Mouse (Mus musculus) B cell, adult 2 months (primary cell): ENCODE results near the gene Cd101.

Source experiments
- DNase-seq, 2 experiments: peaks; one replicate each; pipeline ENCODE4 v3.0.0; 2022

Gene Cd101

GRCm38 (mm10) chr3:101037984-101038545, 8.7 kb upstream of the Cd101 start:
- no peak for DNase-seq

DNA sequence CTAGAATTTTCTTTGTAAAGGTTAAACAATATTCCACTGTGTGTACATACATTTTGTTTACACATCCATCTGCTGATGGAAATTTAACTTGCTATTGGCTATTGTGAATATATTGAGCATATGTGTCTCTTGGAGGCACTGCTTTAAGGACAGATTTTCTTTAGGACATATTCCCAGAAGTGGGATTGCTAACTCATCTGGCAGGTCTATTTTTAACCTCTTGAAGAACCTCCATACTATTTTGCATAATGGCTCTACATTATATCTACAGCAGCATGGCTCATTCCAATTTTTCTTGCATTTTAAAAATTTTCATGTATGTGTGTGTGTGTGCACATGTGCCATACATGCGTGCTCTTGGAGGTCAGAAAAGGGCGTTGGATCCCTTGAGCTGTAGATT, 6.6 kb upstream of the Cd101 start:
- DNase-seq = no peak

DNA sequence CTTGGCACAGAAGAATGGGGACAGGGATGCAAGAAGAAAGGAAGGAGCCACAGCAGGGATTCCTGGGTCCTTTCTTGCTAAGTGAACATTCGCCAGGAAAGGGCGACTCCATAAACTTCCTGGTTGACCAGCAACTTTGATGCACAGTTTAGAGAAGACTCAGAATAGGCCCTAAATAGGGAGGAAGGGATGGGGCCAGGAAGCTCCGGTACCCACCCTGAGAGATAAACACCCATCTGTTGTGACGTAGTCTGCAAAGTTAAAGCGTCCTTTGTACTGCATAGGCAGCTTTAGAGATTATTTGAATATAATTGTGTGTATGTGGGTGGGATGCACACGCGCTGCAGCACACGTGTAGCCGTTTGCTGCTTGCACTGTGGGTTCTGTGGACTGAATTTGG, 5.2 kb upstream of the Cd101 start:
- DNase-seq = no peak

DNA sequence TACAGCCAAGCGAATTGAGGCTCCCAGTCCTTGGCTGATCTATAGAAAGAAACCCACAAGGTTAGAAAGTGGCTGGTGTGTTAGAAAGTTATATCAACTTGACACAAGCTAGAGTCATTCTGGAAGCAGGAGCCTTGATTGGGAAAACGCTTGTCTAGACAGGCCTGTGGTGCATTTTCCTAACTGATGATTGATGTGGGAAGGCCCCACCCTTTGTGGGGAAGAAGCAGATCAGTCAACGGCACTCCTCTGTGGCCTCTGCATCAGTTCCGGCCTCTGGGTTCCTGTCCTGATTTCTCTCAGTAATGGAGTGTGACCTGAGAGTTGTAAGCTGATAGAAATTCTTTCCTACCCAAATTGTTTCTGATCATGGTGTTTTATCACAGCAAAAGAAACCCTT, 4.3 kb upstream of the Cd101 start:
- DNase-seq = no peak

- no peak for DNase-seq
Measured at GRCm38 (mm10) chr3:101031456-101032142, 2.2 kb upstream of the Cd101 start.

- no peak for DNase-seq
Measured at GRCm38 (mm10) chr3:101030630-101031029, 1.3 kb upstream of the Cd101 start.

DNA sequence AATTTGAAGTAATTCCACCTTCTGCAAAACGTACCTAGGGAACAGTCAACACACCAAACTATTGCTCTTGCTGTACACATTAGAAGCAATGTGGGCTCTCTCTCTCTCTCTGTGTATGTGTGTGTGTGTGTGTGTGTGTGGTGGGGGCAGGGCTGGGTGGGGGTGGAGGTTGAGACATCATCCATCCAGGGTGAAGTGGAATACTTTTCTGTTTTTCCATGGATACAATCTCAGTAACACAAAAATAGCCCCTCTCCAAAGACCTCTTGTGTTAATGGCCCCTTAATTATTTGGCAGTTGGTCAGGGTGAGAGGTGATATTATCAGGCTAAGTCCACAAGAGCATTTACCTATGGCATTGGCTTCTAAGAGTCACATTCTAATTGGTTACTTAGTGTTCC, 2.6 kb downstream of the Cd101 start:
- DNase-seq = no peak

DNA sequence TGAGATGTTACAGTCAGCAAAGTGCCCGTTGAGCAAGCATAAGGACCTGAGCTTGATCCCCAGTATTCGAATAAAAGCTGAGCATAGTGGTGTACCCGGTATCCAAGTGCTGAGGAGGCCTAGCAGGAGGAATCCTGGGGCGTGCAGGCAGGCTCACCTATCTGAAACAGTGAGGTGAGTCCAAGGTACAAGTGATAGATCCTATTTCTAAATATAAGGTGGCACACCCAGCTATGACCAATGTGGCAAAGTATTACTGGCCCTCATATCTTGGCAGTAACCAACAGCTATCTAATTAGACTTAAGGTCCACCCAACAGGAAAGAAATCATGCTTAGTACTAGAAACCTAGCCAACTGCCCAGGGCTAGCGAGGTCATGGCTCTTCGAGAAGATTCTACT, 6.4 kb downstream of the Cd101 start:
- no peak for DNase-seq

DNA sequence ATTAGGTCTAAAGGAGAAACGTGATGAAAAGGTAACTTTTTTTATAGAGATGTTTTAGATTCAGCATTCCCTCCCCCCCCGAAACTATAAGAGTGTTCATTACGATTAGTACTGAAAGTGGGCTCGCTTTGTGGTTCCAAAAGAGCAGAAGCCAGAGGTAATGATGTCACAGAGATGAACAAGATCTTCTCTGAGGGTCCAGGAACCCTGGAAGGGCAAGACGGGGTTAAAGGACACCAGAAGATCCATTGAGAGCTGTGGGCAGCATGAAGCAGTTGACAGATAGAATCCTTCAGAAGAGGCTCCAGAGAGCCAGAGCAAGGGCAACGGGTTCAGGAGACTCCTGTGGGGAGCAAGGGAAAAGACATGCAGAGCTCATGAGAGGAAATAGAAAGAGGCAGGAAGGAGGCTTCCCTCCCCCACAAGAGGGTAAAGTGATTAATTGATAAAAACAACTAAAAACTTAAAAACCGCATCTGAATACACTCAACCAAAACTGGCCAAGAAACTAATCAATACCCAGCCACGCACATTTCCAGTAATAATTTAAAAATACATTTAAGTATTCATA, 7.8 kb downstream of the Cd101 start:
- no peak for DNase-seq

DNA sequence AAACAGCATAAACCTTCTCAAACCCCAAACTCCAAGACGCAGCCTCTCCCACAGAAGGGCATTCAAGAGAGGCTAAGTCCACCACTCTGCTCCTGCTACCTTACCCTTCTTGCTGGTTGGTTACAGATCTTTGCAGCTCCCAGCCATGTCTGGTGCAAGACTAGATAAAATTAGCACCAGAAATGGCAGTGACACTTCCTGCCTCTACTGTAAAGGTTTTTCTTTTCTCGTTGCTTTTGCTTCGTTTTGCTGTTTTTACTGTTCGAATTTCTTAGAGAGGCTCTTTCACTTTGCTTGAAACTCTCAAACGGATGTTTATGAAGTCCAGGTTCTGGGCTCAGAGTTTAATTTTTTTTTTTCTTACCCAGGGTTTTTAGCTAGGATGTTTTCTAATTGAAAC, 8.3 kb downstream of the Cd101 start:
- DNase-seq = no peak

GRCm38 (mm10) chr3:101018494-101018893, 10.9 kb downstream of the Cd101 start:
- no peak for DNase-seq

- DNase-seq = no peak
Measured at GRCm38 (mm10) chr3:101016050-101016449, 13.3 kb downstream of the Cd101 start.

DNA sequence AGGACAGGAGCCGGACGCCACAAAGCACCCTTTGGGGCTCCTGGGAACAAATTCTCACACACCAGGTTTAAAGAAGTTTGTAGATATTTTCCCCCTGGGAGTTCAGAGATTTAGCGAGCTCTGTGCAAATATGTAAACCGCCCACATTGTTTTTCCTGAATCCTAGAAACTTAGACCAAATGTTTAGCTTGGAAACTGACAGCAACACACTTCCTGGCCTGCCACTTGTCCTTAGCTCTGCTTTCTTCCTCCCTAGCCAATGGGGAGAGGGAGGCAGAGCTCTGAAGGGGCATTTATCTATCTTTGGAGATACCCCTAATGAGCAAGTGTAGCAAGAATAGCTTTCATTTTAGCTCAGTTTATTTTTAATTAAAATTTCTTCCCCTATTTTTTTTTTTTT, 14.1 kb downstream of the Cd101 start:
- DNase-seq = no peak

- no peak for DNase-seq
Measured at GRCm38 (mm10) chr3:101013536-101013935, 15.8 kb downstream of the Cd101 start.

DNA sequence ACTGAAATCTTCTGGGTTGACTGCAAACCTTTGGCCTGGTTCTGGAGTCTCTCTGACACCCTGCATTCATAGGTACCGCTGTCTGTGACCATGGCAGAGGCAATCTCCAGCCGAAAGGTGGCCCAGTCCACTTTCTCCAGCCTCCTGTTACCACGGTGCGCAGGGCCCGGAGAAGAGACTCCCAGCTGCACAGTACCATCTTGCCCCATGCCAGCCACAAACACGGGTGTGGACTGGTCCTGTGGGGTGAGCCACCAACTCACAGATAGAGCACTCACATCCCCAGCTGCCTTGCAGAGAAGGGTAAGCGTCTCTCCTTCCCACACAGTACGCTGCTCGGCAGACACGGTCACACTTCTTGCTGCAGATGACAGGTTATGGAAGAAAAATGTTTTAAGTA, 16.4 kb downstream of the Cd101 start:
- DNase-seq = no peak

DNA sequence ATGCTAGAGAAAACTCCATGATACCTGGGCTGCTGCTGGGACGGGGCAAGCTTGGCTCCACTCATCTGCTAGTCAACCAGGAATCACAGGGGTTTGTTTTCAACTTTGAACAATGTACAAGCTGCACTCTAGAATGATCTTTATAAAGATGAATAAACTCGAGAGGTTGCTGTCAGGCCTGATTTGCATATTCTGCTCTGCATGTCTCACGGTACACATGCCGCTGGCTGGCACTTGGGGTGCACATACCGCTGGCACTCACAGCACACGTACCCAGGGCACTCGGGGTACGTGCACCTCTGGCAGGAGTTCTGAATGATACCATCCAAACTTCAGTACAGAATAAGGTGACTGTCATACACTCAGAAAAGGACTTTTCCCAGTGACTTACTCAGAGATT, 16.8 kb downstream of the Cd101 start:
- peak; percentile 19 to 22 for DNase-seq

GRCm38 (mm10) chr3:101012131-101012571, 17.2 kb downstream of the Cd101 start:
- DNase-seq = peak; percentile 31 to 32

DNA sequence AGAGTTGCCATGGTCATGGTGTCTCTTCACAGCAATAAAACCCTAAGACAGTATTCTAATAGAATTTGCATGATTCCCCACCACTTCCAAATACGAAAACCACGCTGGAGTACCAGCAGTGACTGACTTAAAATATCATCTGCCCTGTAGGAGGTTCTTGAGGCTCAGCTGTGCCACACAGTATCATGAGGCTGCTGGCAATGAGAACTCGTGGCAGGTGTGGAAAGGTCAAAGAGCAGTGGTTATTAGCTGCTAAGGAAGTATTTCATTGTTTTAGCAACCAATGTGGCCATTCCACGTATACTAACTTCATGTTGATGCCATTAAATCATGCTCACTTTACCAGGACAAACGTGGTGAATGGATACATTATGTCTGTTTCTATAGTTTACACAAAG, 18.2 kb downstream of the Cd101 start:
- DNase-seq = no peak

GRCm38 (mm10) chr3:101010589-101011202, 18.7 kb downstream of the Cd101 start:
- DNase-seq = peak; percentile 58 to 62

DNA sequence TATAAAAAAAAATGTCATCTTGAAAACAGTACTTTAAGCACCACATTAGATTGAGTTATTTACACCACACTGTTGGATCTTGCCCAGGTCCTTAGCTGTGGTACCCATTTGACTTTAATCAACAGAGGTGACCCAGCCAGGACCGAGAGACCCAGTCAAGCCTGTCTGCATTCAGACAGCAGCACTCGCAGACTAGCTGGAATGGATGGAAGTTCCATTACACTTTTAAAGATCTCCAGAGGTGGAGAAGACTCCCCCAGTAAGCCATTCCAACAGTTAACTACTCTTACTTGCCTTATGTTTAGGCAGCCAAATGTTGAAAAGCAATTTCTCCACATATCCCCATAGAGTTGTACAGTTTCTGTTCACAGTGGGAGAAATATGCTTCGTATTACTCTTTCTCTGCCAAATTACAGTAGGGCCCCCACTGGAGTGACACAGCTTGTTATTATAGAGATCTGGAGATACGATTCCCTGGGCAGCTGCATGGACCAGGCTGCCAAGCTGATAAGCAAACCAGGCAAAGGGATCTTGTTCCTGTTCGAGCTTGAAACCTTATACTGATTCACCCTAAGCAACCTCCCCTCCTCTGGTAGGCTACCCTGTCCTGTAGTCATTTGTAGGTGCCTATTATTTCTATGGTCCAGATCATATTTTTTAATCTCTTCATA, 22.1 kb downstream of the Cd101 start:
- no peak for DNase-seq

DNA sequence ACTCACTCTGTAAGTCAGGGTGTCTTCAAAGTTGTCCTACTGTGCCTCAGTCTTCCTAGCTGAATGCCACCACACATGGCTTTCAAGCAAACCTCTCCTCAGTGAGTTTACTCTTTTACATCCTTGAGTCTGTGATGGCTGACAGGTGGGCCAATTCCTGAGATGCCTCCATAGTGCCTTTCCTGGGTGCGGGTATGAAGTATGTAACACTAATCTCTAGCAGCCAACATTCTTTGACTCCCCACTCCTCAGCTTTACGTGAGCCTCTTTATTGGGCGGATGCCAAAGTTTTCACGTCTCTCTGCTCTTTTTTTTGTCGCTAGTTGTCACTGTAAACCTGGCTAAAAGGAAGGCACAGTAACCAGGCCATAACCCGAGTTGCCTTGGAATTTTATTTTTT, 24.0 kb downstream of the Cd101 start:
- DNase-seq = no peak

DNA sequence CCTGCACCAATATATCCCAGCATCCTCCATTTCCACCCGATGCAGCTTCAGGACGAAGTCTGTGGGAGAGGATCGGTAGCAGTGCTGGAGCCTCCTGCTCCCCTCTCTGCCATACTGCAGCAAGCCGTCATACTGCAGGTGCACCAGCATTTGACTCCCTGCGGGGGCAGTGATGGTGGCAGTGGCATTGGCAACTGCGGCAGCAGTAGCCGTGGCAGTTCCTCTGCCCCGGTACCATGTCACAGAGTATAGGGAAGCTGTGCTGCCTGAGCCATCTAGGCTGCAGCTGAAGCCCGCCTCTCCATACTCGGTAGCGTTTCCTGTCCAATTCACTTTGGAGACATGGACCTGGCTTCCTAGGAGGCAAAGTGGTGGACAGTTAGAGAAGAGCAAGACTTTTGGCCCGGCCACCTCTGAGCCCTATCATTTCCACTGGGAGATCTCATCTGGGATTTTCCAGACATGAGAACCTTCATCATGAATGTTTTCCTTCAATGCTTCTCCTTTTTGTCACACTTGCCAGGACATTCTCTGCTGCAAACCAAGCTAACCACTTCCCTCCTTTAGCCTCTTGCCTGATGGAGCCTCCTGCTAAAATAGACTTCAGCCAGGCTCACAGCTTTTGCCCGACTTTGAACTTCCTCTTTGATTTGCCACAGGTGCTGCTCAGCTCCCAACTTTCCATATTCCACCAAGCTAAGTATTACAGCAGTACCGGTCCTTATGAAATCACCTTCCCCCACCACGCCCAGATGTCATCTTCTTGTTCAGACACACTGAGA, 25.6 kb downstream of the Cd101 start:
- DNase-seq = no peak

DNA sequence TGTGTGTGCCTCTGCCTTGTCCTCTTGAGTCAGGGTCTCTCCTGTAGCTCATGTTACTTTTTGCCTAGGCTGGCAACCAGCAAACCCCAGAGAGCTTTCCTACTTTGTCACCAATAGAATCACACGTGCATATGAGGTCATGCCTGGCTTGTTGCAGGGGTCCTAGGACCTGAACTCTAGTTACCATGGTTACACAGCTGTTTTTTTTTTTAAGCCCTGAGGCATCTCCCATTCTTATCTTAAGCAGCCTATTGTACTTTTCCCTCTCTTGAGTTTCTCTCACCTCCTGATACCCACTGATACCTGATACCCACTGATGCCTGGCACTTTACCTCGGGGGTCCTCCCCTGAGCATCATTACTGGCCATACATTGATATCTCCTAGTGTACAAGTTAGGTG, 29.6 kb downstream of the Cd101 start:
- no peak for DNase-seq
